Mouse (Mus musculus): ENCODE measurements around the gene 1110017D15Rik. TPM values are rescaled to one million over a fixed set of nuclear protein-coding genes. Genes with fewer than 3 reads are reported as not detected.

The 1110017D15Rik gene
- polyA plus RNA-seq, 1 experiment from 2014 or later: 0.68 TPM

DNA sequence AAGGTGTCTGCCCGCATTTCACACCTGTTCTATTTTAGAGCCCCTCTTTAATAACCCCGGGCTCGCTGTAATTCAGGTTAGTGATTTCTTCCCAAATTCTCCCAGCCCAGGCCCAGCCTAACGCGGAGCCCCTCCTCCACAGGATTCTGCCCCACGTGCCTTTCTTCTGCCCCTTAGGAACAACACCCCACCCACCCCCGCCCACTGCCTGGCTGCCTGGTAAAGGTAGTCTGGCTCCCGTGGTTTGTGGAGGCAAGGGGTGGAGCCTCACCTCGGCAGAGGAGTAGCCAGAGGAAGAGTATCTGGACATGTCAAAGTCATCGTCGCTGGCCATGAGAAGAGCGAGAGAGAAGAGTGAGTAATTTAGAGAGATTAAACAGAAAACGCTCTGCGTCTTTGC, 3.5 kb upstream of the 1110017D15Rik start:
- Histone ChIP-seq H3K9me3 (replicated peaks; ENCODE audit: low read length) (no peaks in the 10 kb centered on the region), H3K4me2 (ENCODE audit: low read length) (no peak overlapping the region), H3K4me3 (replicated peaks; ENCODE audit: low read depth, low read length) (no peak overlapping the region), H3K9ac (ENCODE audit: low read depth, low read length) (no peak overlapping the region), H3K27me3 (ENCODE audit: insufficient read depth, low read length) (no peaks in the 10 kb centered on the region), H3K4me1 (replicated peaks; ENCODE audit: insufficient read depth, low read length) (no peaks in the 10 kb centered on the region), H3K27ac (no peak overlapping the region), H3K36me3 (ENCODE audit: insufficient read depth, low read length) (no peaks in the 10 kb centered on the region)
- DNase-seq (ENCODE audit: low spot score) (no peak), ATAC-seq (replicated peaks; ENCODE audit: low FRiP score, low read depth) (no peak)
- TF ChIP-seq CTCF (IDR thresholded peaks at IDR 0.05; ENCODE audit: low read depth): no peak
- 48% methylated on average over 14 of the region's 14 CpGs for WGBS

DNA sequence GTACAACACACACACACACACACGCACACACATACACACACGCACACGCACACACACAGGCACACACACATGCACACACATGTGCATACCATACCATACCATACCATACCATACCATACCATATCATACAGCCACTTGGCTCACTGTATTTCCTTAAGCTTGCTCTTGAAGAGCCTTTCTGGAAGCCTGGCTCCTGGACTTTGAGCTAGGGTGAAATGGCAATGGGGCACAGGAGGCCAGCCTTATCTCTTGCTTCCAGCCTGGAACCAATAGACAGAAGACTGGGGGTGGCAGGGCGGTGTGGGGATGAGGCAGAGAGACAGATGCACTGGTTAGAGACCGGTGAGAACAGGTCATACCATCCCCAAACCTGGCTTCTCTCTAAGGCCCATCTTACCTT, 2.1 kb upstream of the 1110017D15Rik start:
- Histone ChIP-seq H3K27me3 (ENCODE audit: insufficient read depth, low read length) (no peaks in the 10 kb centered on the region), H3K27ac (no peak overlapping the region), H3K9me3 (replicated peaks; ENCODE audit: low read length) (no peaks in the 10 kb centered on the region), H3K4me3 (replicated peaks; ENCODE audit: low read depth, low read length) (no peak overlapping the region), H3K4me2 (ENCODE audit: low read length) (no peak overlapping the region), H3K36me3 (ENCODE audit: insufficient read depth, low read length) (no peaks in the 10 kb centered on the region), H3K4me1 (replicated peaks; ENCODE audit: insufficient read depth, low read length) (no peaks in the 10 kb centered on the region), H3K9ac (ENCODE audit: low read depth, low read length) (no peak overlapping the region)
- WGBS: 97% methylated on average over 5 of the region's 5 CpGs
- no peak for TF ChIP-seq CTCF (IDR thresholded peaks at IDR 0.05; ENCODE audit: low read depth)
- DNase-seq (ENCODE audit: low spot score) (no peak), ATAC-seq (replicated peaks; ENCODE audit: low FRiP score, low read depth) (no peak)

DNA sequence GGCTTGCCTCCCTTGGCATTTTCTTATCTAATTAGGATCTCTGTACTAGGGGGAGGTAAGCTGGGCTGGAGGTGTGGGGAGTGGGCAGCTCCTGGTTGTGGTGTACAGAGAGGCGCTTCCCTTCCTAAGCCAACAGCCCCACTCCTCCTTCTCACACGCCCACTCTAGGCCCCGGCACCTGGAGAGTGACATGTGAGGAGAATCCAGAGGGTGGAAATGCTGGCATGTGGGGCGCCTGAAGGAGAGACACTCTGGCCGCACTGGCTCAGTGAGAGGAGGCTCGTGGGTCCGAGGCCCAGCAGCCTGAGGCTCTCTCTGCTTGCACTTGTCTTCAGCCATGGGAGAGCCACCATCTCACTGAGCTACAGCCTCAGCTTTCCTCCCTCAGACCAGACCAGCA, 1.2 kb upstream of the 1110017D15Rik start:
- Histone ChIP-seq H3K27me3 (ENCODE audit: insufficient read depth, low read length) (no peaks in the 10 kb centered on the region), H3K36me3 (ENCODE audit: insufficient read depth, low read length) (no peaks in the 10 kb centered on the region), H3K4me2 (ENCODE audit: low read length) (no peak overlapping the region), H3K9ac (ENCODE audit: low read depth, low read length) (no peak overlapping the region), H3K9me3 (replicated peaks; ENCODE audit: low read length) (no peaks in the 10 kb centered on the region), H3K27ac (no peak overlapping the region), H3K4me3 (replicated peaks; ENCODE audit: low read depth, low read length) (no peak overlapping the region), H3K4me1 (replicated peaks; ENCODE audit: insufficient read depth, low read length) (no peaks in the 10 kb centered on the region)
- no peak for DNase-seq (ENCODE audit: low spot score)
- WGBS: 75% methylated on average over 7 of the region's 7 CpGs
- no peak for TF ChIP-seq CTCF (IDR thresholded peaks at IDR 0.05; ENCODE audit: low read depth)
- no peak for ATAC-seq (replicated peaks; ENCODE audit: low FRiP score, low read depth)

DNA sequence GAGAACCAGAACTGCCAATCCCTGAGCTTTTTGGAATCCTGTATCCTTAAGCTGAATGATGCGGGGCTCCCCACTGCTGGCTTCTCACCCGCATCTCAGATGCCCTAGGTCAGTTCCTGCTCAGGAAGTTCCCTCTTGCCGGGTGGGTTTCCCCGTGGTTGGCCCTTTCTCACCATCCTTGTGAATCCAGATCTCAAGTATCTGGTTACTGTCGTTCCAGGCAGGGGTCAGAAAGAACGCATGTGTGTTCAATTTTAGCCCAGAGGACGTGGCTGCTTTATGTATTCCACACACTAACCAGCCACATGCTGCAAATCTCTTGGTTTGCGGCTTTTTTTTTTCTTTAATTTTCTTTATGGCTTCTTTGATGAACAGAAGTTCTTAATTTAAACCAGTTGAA, 3.4 kb downstream of the 1110017D15Rik start:
- no peak overlapping the region for H3K9ac ChIP-seq (ENCODE audit: low read depth, low read length)
- H3K4me1 ChIP-seq (replicated peaks; ENCODE audit: insufficient read depth, low read length): no peaks in the 10 kb centered on the region
- ATAC-seq (replicated peaks; ENCODE audit: low FRiP score, low read depth) (no peak), DNase-seq (ENCODE audit: low spot score) (no peak)
- no peak overlapping the region for H3K27ac ChIP-seq
- no peak overlapping the region for H3K4me2 ChIP-seq (ENCODE audit: low read length)
- no peak for TF ChIP-seq CTCF (IDR thresholded peaks at IDR 0.05; ENCODE audit: low read depth)
- H3K27me3 ChIP-seq (ENCODE audit: insufficient read depth, low read length): no peaks in the 10 kb centered on the region; the same call in 1 of the 2 replicates
- H3K9me3 ChIP-seq (replicated peaks; ENCODE audit: low read length): no peaks in the 10 kb centered on the region
- WGBS: 16% methylated on average over 8 of the region's 8 CpGs
- no peaks in the 10 kb centered on the region for H3K36me3 ChIP-seq (ENCODE audit: insufficient read depth, low read length)
- H3K4me3 ChIP-seq (replicated peaks; ENCODE audit: low read depth, low read length): no peak overlapping the region

DNA sequence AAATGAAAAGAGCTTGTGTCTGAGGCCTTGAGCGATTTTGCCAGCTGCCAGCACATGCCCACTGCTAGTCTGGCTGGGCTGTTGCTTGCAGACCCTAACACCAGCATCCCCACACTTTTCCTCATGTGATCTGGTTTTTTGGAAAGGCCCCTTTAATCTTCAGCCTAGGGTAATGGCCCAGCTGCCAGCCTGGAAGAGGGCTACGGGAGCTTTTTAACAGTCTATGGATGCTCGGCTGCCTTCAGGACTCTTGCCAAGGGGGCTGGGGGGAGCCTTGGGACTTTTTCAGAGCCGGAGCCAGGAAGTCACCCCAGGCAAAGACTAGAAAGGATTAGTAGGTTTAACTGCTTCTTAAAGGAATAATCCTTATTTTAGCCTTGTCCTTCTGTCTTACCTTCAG, 3.8 kb downstream of the 1110017D15Rik start:
- Histone ChIP-seq H3K4me2 (ENCODE audit: low read length) (no peak overlapping the region), H3K9ac (ENCODE audit: low read depth, low read length) (no peak overlapping the region), H3K27ac (no peak overlapping the region), H3K27me3 (ENCODE audit: insufficient read depth, low read length) (no peaks in the 10 kb centered on the region; the same call in 1 of the 2 replicates), H3K9me3 (replicated peaks; ENCODE audit: low read length) (no peaks in the 10 kb centered on the region), H3K4me3 (replicated peaks; ENCODE audit: low read depth, low read length) (no peak overlapping the region), H3K36me3 (ENCODE audit: insufficient read depth, low read length) (no peaks in the 10 kb centered on the region), H3K4me1 (replicated peaks; ENCODE audit: insufficient read depth, low read length) (no peaks in the 10 kb centered on the region)
- no peak for TF ChIP-seq CTCF (IDR thresholded peaks at IDR 0.05; ENCODE audit: low read depth)
- no peak for DNase-seq (ENCODE audit: low spot score)
- WGBS: 28% methylated on average over 4 of the region's 4 CpGs
- no peak for ATAC-seq (replicated peaks; ENCODE audit: low FRiP score, low read depth)

DNA sequence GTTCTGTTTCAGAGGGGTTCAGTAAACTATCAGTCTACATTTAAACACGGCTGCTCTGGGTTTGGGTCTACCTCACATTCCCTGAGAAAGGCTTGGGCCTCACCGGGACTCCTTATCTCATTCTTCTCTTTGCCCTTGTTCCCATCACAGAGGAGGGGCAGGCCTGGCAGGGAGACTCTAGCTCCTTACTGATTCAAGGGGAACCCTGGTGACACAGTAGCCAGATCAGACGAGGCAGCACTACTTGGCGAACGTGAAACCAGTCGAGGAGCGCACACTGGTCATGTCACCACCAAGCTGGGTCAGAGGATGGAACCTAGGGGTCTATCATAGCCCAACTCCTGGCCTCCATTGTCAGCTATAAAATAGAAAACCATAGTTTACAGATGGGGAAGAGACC, 9.1 kb downstream of the 1110017D15Rik start:
- H3K27ac ChIP-seq: no peak overlapping the region
- 0 out of 2 replicates have a peak overlapping the region, but pooled peaks have one; percentile 92 for H3K4me2 ChIP-seq (ENCODE audit: low read length)
- H3K36me3 ChIP-seq (ENCODE audit: insufficient read depth, low read length): no peaks in the 10 kb centered on the region

More for the DNA sequence above, 9.1 kb downstream of the 1110017D15Rik start:
- ATAC-seq (replicated peaks; ENCODE audit: low FRiP score, low read depth): no peak
- Histone ChIP-seq H3K9me3 (replicated peaks; ENCODE audit: low read length) (no peaks in the 10 kb centered on the region), H3K27me3 (ENCODE audit: insufficient read depth, low read length) (no peaks in the 10 kb centered on the region; the same call in 1 of the 2 replicates), H3K4me3 (replicated peaks; ENCODE audit: low read depth, low read length) (no peak overlapping the region), H3K9ac (ENCODE audit: low read depth, low read length) (no peak overlapping the region), H3K4me1 (replicated peaks; ENCODE audit: insufficient read depth, low read length) (peaks cover 9% of the 10 kb centered on the region; the same call in 1 of the 2 replicates)
- DNase-seq (ENCODE audit: low spot score): no peak
- no peak for TF ChIP-seq CTCF (IDR thresholded peaks at IDR 0.05; ENCODE audit: low read depth)
- 51% methylated on average over 7 of the region's 7 CpGs for WGBS
